Mouse (Mus musculus) MN1 (cell line): ENCODE results near the gene Gm5294.

Experiments used
- DNase-seq: peaks from one replicate; pipeline ENCODE4 v3.0.0-alpha.2; 2016; ENCODE audit warnings: low spot score

Gene Gm5294

DNA sequence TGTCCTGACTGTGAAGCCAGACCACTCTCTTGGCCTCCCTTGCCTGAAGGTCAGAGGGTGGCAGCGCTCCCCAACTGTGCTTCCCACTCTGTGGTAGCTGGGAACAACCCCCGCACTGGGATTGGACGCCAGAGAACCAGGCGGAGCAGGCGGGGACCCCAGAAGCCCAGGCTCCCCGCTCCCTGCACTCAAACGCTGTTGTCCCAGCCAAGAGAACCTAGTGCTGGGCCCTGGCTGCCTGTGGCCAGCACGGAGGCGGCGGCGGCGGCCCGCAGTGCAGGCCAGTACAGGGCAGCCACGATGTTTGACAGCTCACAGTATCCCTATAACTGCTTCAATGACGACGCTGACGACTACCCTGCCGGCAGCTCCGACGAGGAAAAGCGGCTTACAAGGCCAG, at the start of gene Gm5294:
Gene Gm5294 (plus strand): TSS at position 301 of the 400 bp plus-strand sequence.
- no peak for DNase-seq

GRCm38 (mm10) chr5:138775096-138775495, 44.8 kb upstream of the Gm5294 start:
- DNase-seq, result no peak

- no peak for DNase-seq
Measured at GRCm38 (mm10) chr5:138776346-138776745, 43.5 kb upstream of the Gm5294 start.

DNA sequence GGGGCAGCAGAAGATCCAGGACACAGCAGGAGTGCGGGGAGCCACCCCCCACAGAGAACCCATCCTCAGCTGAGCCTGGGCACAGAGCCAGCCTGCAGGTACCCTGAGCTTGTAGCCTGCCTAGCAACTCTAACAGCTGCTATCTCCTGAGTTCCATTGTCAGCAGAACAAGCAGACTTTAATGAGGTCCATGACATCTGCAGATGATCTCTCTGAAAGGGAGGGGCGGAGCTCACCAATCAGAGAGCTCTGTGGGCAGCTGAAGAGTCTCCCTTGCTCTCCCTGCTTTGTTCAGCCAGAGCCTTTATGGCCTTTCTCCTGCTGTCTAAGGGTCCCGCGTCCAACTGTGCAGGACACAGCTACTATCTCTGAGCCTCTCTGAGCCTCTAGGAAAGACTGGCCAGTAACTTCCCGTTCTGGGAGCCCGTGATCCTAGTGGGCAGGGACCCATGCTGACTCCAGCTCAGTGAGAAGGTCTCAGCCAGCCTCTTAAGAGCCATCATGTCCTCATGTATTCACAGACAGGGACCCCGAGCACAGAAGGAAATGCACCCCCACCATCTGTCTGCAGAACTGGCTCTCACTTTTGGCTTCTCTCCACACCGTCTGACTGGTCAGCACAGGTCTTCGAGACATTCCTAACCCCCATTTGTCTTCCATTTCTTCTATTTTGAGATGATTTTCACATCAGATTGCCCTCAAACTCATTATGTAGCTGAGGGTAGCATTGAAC, 41.0 kb upstream of the Gm5294 start:
- peak; percentile 58 for DNase-seq

GRCm38 (mm10) chr5:138779655-138780054, 40.2 kb upstream of the Gm5294 start:
- DNase-seq, result no peak

GRCm38 (mm10) chr5:138782697-138783096, 37.2 kb upstream of the Gm5294 start:
- no peak for DNase-seq

DNA sequence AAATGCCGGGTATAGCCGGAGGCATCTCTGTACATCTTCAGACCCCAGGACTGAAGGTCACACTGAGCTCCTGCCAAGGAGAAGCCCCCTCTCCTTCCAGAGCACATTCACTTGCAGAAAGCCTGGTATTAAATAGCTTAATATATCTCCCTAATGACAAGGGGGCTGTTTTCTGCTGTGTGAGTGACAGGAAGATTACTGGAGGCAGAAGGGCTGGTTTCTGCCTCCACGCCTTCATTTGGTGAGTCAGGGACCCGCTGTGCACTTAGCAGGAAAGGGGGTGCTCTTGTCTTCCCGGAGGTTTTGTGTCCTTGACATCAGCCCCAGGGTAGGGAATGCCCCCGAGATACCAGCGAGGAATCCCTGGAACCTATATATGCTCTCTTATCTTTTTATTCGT, 36.7 kb upstream of the Gm5294 start:
- DNase-seq, result no peak

- no peak for DNase-seq
Measured at GRCm38 (mm10) chr5:138785986-138786515, 33.8 kb upstream of the Gm5294 start.

DNA sequence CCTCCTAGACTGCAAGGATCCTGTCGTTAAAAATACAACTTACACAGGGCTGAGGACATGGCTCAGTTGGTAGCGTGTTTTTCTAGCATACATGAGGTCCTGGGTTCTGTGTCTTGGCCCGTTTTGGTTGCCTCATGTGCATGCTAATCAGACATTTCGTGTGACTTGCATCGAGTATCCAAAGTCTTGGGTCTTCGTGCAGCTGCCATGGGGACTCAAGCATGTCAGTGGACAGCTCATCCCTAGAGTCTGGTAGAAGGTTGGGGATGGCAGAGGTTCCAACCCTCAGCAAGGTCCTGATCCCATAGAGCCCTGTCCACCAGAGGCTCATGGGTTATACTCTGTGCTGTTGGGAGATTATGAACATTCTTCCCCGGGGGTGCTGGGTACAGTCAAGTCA, 32.2 kb upstream of the Gm5294 start:
- no peak for DNase-seq

- no peak for DNase-seq
Measured at GRCm38 (mm10) chr5:138788481-138789211, 31.2 kb upstream of the Gm5294 start.

GRCm38 (mm10) chr5:138790954-138791480, 28.9 kb upstream of the Gm5294 start:
- no peak for DNase-seq

- DNase-seq, result no peak
Measured at GRCm38 (mm10) chr5:138801588-138802116, 18.2 kb upstream of the Gm5294 start.

- DNase-seq, result no peak
Measured at GRCm38 (mm10) chr5:138804286-138804685, 15.6 kb upstream of the Gm5294 start.

GRCm38 (mm10) chr5:138809767-138810166, 10.1 kb upstream of the Gm5294 start:
- DNase-seq, result peak; percentile 10

DNA sequence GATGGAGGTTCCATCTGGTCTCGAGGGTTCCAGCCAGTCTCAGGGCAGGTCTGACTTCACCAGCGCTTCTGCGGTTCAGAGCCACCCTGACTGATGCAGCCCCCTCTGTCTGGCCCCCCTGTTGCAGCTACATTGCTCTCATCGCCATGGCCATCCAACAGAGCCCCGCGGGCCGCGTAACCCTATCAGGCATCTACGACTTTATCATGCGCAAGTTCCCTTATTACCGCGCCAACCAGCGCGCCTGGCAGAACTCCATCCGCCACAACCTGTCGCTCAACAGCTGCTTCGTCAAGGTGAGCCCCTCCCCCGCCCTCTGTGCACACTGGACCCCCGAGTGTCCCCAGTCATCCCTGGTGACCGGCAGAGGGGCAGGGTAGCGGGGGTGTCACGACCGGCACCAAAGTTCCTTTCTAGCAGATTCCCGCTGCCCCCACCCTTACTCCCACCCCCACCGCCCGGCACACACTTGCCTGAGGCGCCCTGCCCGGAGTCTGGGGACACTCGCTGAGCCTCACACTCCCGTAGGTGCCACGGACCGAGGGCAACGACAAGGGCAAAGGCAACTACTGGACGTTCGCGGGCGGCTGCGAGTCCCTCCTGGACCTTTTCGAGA, 945 bp downstream of the Gm5294 start:
- no peak for DNase-seq

GRCm38 (mm10) chr5:138825090-138825489, 5.2 kb downstream of the Gm5294 start:
- no peak for DNase-seq

DNA sequence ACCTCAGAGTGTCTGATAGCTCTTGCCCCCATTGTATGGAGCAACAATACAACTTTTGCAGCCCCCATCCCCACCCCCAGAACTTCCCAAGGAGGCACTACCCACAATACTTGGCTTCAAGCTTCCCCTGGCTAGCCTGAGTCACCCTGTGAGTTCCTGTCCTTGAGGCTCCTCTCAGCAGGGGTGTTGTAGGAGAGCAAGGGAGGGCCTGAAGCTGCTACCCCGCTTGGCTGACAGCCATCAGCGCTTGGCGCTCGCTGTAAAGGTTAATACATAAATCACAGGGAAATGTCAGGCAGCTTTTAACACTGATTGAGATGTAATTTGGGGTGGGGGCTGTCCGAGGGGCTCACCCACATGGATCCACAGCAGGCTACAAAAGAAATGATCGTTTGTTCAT, 13.5 kb downstream of the Gm5294 start:
- DNase-seq, result peak; percentile 37

DNA sequence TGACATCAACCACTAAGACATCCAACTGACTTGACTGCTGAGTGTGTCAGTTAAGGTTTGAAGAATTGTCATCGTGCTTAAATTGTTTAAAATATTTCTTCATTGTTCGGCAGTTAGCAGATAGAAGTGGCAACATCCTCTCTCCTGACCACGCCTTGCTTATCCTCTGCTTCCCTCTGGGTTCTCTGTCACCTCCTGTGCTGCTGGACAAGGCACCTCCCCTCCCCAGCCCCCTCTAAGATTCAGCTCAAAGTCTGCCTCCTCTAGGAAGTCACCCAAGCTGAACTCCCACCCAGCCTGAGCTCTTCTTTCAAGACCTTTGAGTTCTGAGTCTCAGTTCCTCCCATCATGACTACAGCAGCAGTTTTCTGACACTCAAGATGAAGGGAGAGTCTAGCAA, 15.0 kb downstream of the Gm5294 start:
- DNase-seq, result no peak

DNA sequence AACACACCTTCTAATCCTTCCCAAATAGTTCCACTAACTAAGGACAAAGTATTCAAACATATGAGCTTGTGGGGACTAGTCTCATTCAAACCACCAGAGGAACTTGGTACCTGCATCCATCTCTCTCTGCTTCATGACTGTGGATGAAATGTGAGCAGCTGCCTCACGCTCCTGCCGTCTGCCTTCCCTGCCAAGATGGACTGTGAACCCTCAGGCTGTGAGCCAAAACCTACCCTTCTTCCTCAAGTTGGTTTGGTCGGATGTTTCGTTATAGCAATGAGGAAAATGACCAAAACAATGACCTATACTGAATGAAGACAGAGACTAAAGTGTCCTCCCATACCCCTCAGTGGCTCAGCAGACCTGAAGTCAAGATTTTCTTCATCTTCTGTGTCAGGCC, 21.1 kb downstream of the Gm5294 start:
- no peak for DNase-seq

DNA sequence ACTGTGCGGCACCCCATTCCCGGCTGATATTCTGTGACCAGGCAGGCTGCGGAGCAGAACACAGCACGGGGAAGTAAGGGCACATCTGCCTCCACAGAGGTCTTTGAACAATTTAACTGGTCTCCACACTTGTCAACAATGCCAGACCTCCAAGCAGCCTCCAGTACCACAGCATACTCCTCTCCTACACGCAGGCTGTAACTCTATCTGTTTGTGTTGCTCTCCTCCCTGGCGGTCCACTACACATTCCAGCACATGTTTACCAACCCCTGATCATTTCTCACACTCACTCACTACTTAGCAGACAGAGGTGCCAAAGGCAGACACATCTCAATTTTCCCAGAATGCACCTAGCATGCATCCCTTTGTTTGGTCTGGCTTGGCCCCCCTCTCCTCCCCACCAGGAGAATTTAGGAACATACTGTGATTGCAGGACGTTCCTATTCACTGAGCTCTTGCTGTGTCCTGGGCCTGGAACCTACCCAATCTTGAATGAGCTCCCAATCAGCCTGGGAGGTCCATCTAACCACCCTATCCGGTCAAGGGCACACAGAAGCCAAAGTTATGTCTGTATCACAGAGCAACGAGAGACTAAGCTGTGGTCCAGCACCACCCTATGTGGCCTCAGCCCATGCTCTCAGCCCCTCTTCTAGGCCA, 23.4 kb downstream of the Gm5294 start:
- no peak for DNase-seq

DNA sequence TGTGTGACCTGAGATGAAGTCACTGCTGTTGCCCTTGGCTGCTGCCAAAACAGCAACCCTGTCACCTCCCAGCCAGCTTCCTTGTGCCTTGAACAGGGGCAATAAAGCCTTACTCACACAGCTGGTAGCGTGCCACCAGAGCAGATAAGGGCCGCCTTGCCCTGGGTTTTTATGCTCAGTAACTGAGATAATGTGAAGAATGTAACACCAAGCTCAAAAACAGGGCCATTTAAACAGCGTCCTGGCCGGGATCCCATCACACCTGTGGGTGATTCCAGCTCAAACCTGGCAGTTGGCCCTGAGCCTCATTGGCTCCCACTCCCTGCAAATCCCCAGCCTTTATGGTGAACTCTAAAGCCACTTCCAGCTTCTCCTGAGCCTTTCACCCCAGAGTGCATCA, 26.6 kb downstream of the Gm5294 start:
- peak; percentile 42 for DNase-seq

GRCm38 (mm10) chr5:138848102-138848501, 28.2 kb downstream of the Gm5294 start:
- DNase-seq, result peak; percentile 86
